Mouse (Mus musculus) urinary bladder, postnatal 14 days (tissue): ENCODE measurements at regions not wholly inside any gene's neighbourhood (a gene's known extent, or its start where the extent isn't known, plus 50 kb on each side); places are given as distances from the start of the nearest gene placed in this dataset.

Source experiments
- DNase-seq: peaks from one replicate; pipeline ENCODE4 v3.0.0; 2021; ENCODE audit warnings: low spot score

GRCm38 (mm10) chr5:85467151-85467550, 598.2 kb downstream of the Cenpc1 start:
- DNase-seq, result no peak
